Mouse (Mus musculus): ENCODE measurements around the gene Pms2.

DNA sequence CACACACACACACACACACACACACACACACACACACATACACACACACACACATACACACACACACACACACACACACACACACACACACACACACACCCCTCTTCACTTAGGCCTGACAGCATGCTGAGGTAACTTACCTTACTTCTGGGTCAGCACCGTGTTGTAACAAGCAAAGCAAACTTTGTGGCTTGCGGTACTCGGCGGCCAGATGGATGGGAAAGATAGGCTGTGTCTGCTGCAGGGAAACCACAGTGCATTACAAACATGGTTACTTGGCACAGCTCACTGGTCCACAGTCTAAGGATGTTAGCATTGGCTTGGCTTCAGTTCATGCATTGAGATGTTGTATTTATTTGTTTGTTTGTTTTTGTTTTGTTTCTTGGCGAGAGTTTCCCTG, 16.4 kb upstream of the Pms2 start:
- no peak for TF ChIP-seq CTCF (IDR thresholded peaks at IDR 0.05; ENCODE audit: extremely low read depth, insufficient read depth, insufficient read length, insufficient replicate concordance)
- no peak for TF ChIP-seq POLR2A (IDR thresholded peaks at IDR 0.05; ENCODE audit: low read depth, low read length)

Data from spleen, adult 2 months (tissue).